Mouse (Mus musculus): ENCODE results near the gene AC161166.1.

The AC161166.1 gene

DNA sequence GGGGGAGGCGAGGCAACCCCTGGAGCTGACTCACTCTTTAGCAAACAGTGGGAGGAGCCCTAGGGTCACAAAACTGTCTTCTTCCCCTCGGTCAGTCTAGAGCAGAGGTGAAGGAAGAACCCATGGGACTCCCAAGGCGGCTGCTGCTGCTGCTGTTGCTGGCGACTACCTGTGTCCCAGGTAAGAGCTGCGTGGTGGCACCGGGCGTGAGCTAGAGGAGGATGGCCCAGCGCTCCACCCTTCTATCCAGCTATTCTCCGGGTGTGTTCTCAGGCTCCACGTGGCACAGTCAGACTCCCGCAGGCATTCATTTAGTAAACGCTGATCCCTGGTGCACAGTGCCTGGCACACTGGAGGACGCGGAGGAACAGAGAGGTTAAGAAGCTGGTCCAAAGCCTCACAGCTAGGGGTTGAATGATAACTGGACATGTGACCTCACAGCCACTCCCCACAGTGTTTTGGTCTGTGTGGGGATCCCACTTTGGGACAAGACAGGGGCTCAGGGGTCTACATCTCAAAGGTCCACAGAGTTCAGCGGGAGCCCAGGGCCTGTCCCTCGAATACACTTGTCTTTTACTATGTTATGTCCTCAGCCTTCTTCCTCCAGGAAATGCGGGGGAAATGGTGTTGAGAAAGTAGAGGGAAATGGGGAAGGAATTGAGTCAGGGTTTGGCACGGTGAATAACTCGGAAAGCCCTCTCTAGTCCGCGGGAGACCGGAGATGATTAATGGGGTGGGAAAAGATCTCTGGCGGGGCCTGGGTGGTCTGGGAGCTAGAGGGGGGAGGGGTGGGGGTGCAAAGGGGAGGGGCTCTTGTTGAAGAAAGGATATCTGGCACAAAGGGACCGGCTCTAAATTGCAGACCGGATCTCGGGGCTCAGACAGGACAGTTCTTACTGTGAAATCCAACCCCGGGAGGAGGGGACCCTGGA is 49.6 kb downstream of the AC161166.1 start, which contains the start of gene Plaur:
Gene Plaur, plus strand, starts transcription at position 97 of the 932 bp plus-strand sequence.
- intact Hi-C loops (cut with DNase I): no loop called here

DNA sequence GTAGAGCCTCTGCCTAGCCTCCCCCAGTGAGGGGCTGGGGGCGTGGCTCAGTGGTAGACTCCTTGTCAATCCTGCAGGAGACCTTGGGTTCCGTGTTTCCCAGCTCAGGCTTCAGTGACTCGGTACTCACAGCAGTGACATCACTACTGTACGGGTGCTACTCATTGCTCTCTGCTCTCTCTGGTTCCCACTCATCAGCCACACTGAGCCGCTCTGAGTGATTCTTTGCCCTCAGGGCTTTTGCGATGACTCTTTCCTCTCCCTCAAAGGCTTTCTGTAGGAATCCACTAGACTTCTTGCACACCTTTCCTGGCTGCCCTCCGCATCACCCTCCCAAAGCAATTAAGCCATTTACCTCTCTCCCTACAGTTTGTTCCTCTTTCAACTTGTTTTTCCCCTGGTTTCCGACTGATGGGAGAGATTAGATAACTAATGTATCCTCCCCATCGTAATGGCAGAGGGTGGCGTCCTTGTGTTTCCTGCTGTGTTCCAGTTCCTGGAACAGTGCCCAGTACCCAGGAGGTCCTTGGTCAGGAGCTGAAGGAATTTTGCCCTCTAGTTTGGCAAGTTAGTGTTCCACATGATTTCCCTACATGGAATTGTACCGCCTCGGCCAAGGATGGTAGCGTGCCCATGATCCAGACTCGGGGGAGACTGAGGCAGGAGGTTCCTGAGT is 50.7 kb downstream of the AC161166.1 start:
- intact Hi-C loops (cut with DNase I): no loop called here
